Mouse (Mus musculus): Measurements from ENCODE around the gene Fstl3.

The Fstl3 gene

GRCm38 (mm10) chr10:79769329-79769728 lies 7.7 kb upstream of the Fstl3 start:
- no peaks in the 10 kb centered on the region for H3K36me3 ChIP-seq (ENCODE audit: control insufficient read depth, insufficient read depth, low read length, poor library complexity, severe bottlenecking)
- H3K27me3 ChIP-seq (ENCODE audit: control insufficient read depth, insufficient read depth, low read length, poor library complexity, severe bottlenecking), result no peaks in the 10 kb centered on the region
- no peak for DNase-seq (ENCODE audit: low read depth, low spot score)

GRCm38 (mm10) chr10:79772320-79772719 lies 4.8 kb upstream of the Fstl3 start:
- Histone ChIP-seq H3K27me3 (ENCODE audit: control insufficient read depth, insufficient read depth, low read length, poor library complexity, severe bottlenecking) (no peaks in the 10 kb centered on the region), H3K36me3 (ENCODE audit: control insufficient read depth, insufficient read depth, low read length, poor library complexity, severe bottlenecking) (no peaks in the 10 kb centered on the region)
- DNase-seq (ENCODE audit: low read depth, low spot score), result no peak

GRCm38 (mm10) chr10:79773208-79773607 lies 3.9 kb upstream of the Fstl3 start:
- Histone ChIP-seq H3K27me3 (ENCODE audit: control insufficient read depth, insufficient read depth, low read length, poor library complexity, severe bottlenecking) (no peaks in the 10 kb centered on the region), H3K36me3 (ENCODE audit: control insufficient read depth, insufficient read depth, low read length, poor library complexity, severe bottlenecking) (no peaks in the 10 kb centered on the region)
- no peak for DNase-seq (ENCODE audit: low read depth, low spot score)

- peak; percentile 38 for DNase-seq (ENCODE audit: low read depth, low spot score)
- no peaks in the 10 kb centered on the region for H3K27me3 ChIP-seq (ENCODE audit: control insufficient read depth, insufficient read depth, low read length, poor library complexity, severe bottlenecking)
These were observed 2.4 kb upstream of the Fstl3 start for GRCm38 (mm10) chr10:79774486-79775279.

GRCm38 (mm10) chr10:79778006-79778405 lies 934 bp downstream of the Fstl3 start:
- DNase-seq (ENCODE audit: low read depth, low spot score), result no peak
- no peaks in the 10 kb centered on the region for H3K36me3 ChIP-seq (ENCODE audit: control insufficient read depth, insufficient read depth, low read length, poor library complexity, severe bottlenecking)
- H3K27me3 ChIP-seq (ENCODE audit: control insufficient read depth, insufficient read depth, low read length, poor library complexity, severe bottlenecking), result no peaks in the 10 kb centered on the region

More at GRCm38 (mm10) chr10:79774486-79775279, 2.4 kb upstream of the Fstl3 start:
- H3K36me3 ChIP-seq (ENCODE audit: control insufficient read depth, insufficient read depth, low read length, poor library complexity, severe bottlenecking), result no peaks in the 10 kb centered on the region

GRCm38 (mm10) chr10:79779193-79779592 lies 2.1 kb downstream of the Fstl3 start:
- Histone ChIP-seq H3K36me3 (ENCODE audit: control insufficient read depth, insufficient read depth, low read length, poor library complexity, severe bottlenecking) (no peaks in the 10 kb centered on the region), H3K27me3 (ENCODE audit: control insufficient read depth, insufficient read depth, low read length, poor library complexity, severe bottlenecking) (no peaks in the 10 kb centered on the region)
- DNase-seq (ENCODE audit: low read depth, low spot score), result no peak

GRCm38 (mm10) chr10:79779784-79780663 lies 3.0 kb downstream of the Fstl3 start:
- Histone ChIP-seq H3K36me3 (ENCODE audit: control insufficient read depth, insufficient read depth, low read length, poor library complexity, severe bottlenecking) (no peaks in the 10 kb centered on the region), H3K27me3 (ENCODE audit: control insufficient read depth, insufficient read depth, low read length, poor library complexity, severe bottlenecking) (no peaks in the 10 kb centered on the region)
- DNase-seq (ENCODE audit: low read depth, low spot score), result peak; percentile 98

GRCm38 (mm10) chr10:79780664-79781015 lies 3.6 kb downstream of the Fstl3 start:
- peak; percentile 92 for DNase-seq (ENCODE audit: low read depth, low spot score)
- Histone ChIP-seq H3K27me3 (ENCODE audit: control insufficient read depth, insufficient read depth, low read length, poor library complexity, severe bottlenecking) (no peaks in the 10 kb centered on the region), H3K36me3 (ENCODE audit: control insufficient read depth, insufficient read depth, low read length, poor library complexity, severe bottlenecking) (no peaks in the 10 kb centered on the region)

GRCm38 (mm10) chr10:79781139-79781538 lies 4.1 kb downstream of the Fstl3 start:
- DNase-seq (ENCODE audit: low read depth, low spot score), result no peak
- H3K36me3 ChIP-seq (ENCODE audit: control insufficient read depth, insufficient read depth, low read length, poor library complexity, severe bottlenecking), result no peaks in the 10 kb centered on the region
- H3K27me3 ChIP-seq (ENCODE audit: control insufficient read depth, insufficient read depth, low read length, poor library complexity, severe bottlenecking), result no peaks in the 10 kb centered on the region

GRCm38 (mm10) chr10:79781956-79782355 lies 4.9 kb downstream of the Fstl3 start:
- DNase-seq (ENCODE audit: low read depth, low spot score), result no peak
- Histone ChIP-seq H3K36me3 (ENCODE audit: control insufficient read depth, insufficient read depth, low read length, poor library complexity, severe bottlenecking) (no peaks in the 10 kb centered on the region), H3K27me3 (ENCODE audit: control insufficient read depth, insufficient read depth, low read length, poor library complexity, severe bottlenecking) (no peaks in the 10 kb centered on the region)

- no peak for DNase-seq (ENCODE audit: low read depth, low spot score)
- H3K36me3 ChIP-seq (ENCODE audit: control insufficient read depth, insufficient read depth, low read length, poor library complexity, severe bottlenecking), result no peaks in the 10 kb centered on the region
- H3K27me3 ChIP-seq (ENCODE audit: control insufficient read depth, insufficient read depth, low read length, poor library complexity, severe bottlenecking), result no peaks in the 10 kb centered on the region
These were observed 6.0 kb downstream of the Fstl3 start for GRCm38 (mm10) chr10:79783050-79783449.

GRCm38 (mm10) chr10:79783920-79784800 lies 7.1 kb downstream of the Fstl3 start:
- Histone ChIP-seq H3K27me3 (ENCODE audit: control insufficient read depth, insufficient read depth, low read length, poor library complexity, severe bottlenecking) (no peaks in the 10 kb centered on the region), H3K36me3 (ENCODE audit: control insufficient read depth, insufficient read depth, low read length, poor library complexity, severe bottlenecking) (no peaks in the 10 kb centered on the region)
- DNase-seq (ENCODE audit: low read depth, low spot score), result peak; percentile 70

GRCm38 (mm10) chr10:79788386-79789158 lies 11.5 kb downstream of the Fstl3 start:
- H3K36me3 ChIP-seq (ENCODE audit: control insufficient read depth, insufficient read depth, low read length, poor library complexity, severe bottlenecking), result no peaks in the 10 kb centered on the region
- DNase-seq (ENCODE audit: low read depth, low spot score), result peak; percentile 88

GRCm38 (mm10) chr10:79789581-79789980 lies 12.5 kb downstream of the Fstl3 start:
- no peak for DNase-seq (ENCODE audit: low read depth, low spot score)
- H3K36me3 ChIP-seq (ENCODE audit: control insufficient read depth, insufficient read depth, low read length, poor library complexity, severe bottlenecking), result no peaks in the 10 kb centered on the region
- no peaks in the 10 kb centered on the region for H3K27me3 ChIP-seq (ENCODE audit: control insufficient read depth, insufficient read depth, low read length, poor library complexity, severe bottlenecking)

More at GRCm38 (mm10) chr10:79788386-79789158, 11.5 kb downstream of the Fstl3 start:
- no peaks in the 10 kb centered on the region for H3K27me3 ChIP-seq (ENCODE audit: control insufficient read depth, insufficient read depth, low read length, poor library complexity, severe bottlenecking)

All from splenic B cell, adult 2 months (primary cell).